ENCODE assay signal across 13 mouse cellular contexts in genomic region chr11:89506595-89507245, GRCm38 (mm10).
DNase-seq lines count a peak whose midpoint lies in the region; ATAC-seq lines count a peak whose summit lies in the region.
"Had no signal": no experiment of that assay in that cellular context is flagged by ENCODE, and none has a peak within 500 bp of the region (broad histone marks: within the 10 kb centered on the region; RNA-seq: fewer than 3 reads in every experiment).

No protein-coding gene starts in this region.

- H3K9ac ChIP-seq in kidney, embryonic 16.5 days (replicated peaks; ENCODE audit: low read length): no peak overlapping the region
- no peak overlapping the region for H3K9ac ChIP-seq in hindbrain, embryonic 14.5 days
- H3K9ac ChIP-seq in neural tube, embryonic 12.5 days: no peak overlapping the region
- H3K9ac ChIP-seq: heart, embryonic 13.5 days; liver, embryonic 15.5 days had no signal

- H3K9me3 ChIP-seq in kidney, embryonic 16.5 days (ENCODE audit: low read length): no peaks in the 10 kb centered on the region
- H3K9me3 ChIP-seq in hindbrain, embryonic 14.5 days (ENCODE audit: control insufficient read depth, low read length): no peaks in the 10 kb centered on the region
- no peaks in the 10 kb centered on the region for H3K9me3 ChIP-seq in neural tube, embryonic 12.5 days
- H3K9me3 ChIP-seq: heart, embryonic 13.5 days; liver, embryonic 15.5 days had no signal

- H3K4me1 ChIP-seq in kidney, embryonic 16.5 days (ENCODE audit: insufficient read depth, low read length): peaks cover 18% of the 10 kb centered on the region
- H3K4me1 ChIP-seq in hindbrain, embryonic 14.5 days (replicated peaks; ENCODE audit: control insufficient read depth, insufficient read depth, low read length): peaks cover 19% of the 10 kb centered on the region
- H3K4me1 ChIP-seq in neural tube, embryonic 12.5 days: peaks cover 25% of the 10 kb centered on the region
- H3K4me1 ChIP-seq: liver, embryonic 15.5 days had no signal

- peak; percentile 9 for DNase-seq in embryo, embryonic 11 days
- no peak for DNase-seq in embryo, embryonic 9.5 days (ENCODE audit: extremely low spot score)
- DNase-seq in kidney, postnatal 10 days: no peak
- DNase-seq in hindbrain, embryonic 14.5 days (ENCODE audit: low spot score): peak; percentile 33
- DNase-seq in spleen, postnatal 4 days (ENCODE audit: low spot score in 2 of 2): no peak
- no peak for DNase-seq in cerebellum, adult 11-12 months
- DNase-seq: cerebellum, adult 2 months; lung, postnatal 36 days; right cerebral cortex, postnatal 25 days had no signal

- H3K36me3 ChIP-seq in kidney, embryonic 16.5 days (ENCODE audit: insufficient read depth, low read length): no peaks in the 10 kb centered on the region
- no peaks in the 10 kb centered on the region for H3K36me3 ChIP-seq in hindbrain, embryonic 14.5 days (replicated peaks; ENCODE audit: control insufficient read depth, insufficient read depth)
- no peaks in the 10 kb centered on the region for H3K36me3 ChIP-seq in neural tube, embryonic 12.5 days
- H3K36me3 ChIP-seq: heart, embryonic 13.5 days; liver, embryonic 15.5 days had no signal

- no peak overlapping the region for H3K4me2 ChIP-seq in kidney, embryonic 16.5 days (replicated peaks; ENCODE audit: low read depth, low read length)
- H3K4me2 ChIP-seq in hindbrain, embryonic 14.5 days (replicated peaks): no peak overlapping the region
- no peak overlapping the region; the same call in 1 of the 2 replicates for H3K4me2 ChIP-seq in neural tube, embryonic 12.5 days (replicated peaks)
- H3K4me2 ChIP-seq: heart, embryonic 13.5 days; liver, embryonic 15.5 days had no signal

- 24% methylated on average over 11 of the region's 11 CpGs for WGBS in kidney, embryonic 16.5 days
- 33% methylated on average over 11 of the region's 11 CpGs for WGBS in hindbrain, embryonic 14.5 days
- WGBS in neural tube, embryonic 12.5 days: 36% methylated on average over 11 of the region's 11 CpGs

- no peak overlapping the region for H3K4me3 ChIP-seq in kidney, embryonic 16.5 days (ENCODE audit: low read length)
- H3K4me3 ChIP-seq in hindbrain, embryonic 14.5 days (replicated peaks; ENCODE audit: low read length): no peak overlapping the region
- no peak overlapping the region for H3K4me3 ChIP-seq in neural tube, embryonic 12.5 days
- H3K4me3 ChIP-seq: heart, embryonic 13.5 days; liver, embryonic 15.5 days had no signal

- H3K27ac ChIP-seq in kidney, embryonic 16.5 days (ENCODE audit: low read length): no peak overlapping the region
- H3K27ac ChIP-seq in hindbrain, embryonic 14.5 days: no peak overlapping the region; the same call in 1 of the 2 replicates
- H3K27ac ChIP-seq in neural tube, embryonic 12.5 days: no peak overlapping the region
- H3K27ac ChIP-seq: heart, embryonic 13.5 days; liver, embryonic 15.5 days had no signal

- H3K27me3 ChIP-seq in kidney, embryonic 16.5 days (ENCODE audit: insufficient read depth, low read length): peaks cover 8% of the 10 kb centered on the region; the same call in 1 of the 2 replicates
- H3K27me3 ChIP-seq in hindbrain, embryonic 14.5 days (ENCODE audit: control insufficient read depth, insufficient read depth, low read length): no peaks in the 10 kb centered on the region
- no peaks in the 10 kb centered on the region for H3K27me3 ChIP-seq in neural tube, embryonic 12.5 days (replicated peaks)
- H3K27me3 ChIP-seq: heart, embryonic 13.5 days; liver, embryonic 15.5 days had no signal

- peak; percentile 36; the same call in 1 of the 2 replicates for ATAC-seq in kidney, embryonic 16.5 days (ENCODE audit: low FRiP score, low TSS enrichment)
- peak; percentile 69 for ATAC-seq in hindbrain, embryonic 14.5 days (ENCODE audit: low FRiP score)
- 0 out of 2 replicates have a peak, but pooled peaks have one; percentile 48 for ATAC-seq in neural tube, embryonic 12.5 days (ENCODE audit: low FRiP score, low read depth)

Comparison
In these comparisons a context has a peak if more than half of its experiments do, and no peak if none do; other contexts are left out.
1. DNase-seq: peak in embryo, embryonic 11 days (single experiment) and hindbrain, embryonic 14.5 days (single experiment); none in embryo, embryonic 9.5 days (single experiment), kidney, postnatal 10 days (single experiment), spleen, postnatal 4 days (0 of 2) and cerebellum, adult 11-12 months (single experiment).
2. Peak in every context shown above with its lines, with median percentiles within 50 percentile points of each other: ATAC-seq.